Mouse (Mus musculus): ENCODE data around the gene Srp14.

Gene Srp14

DNA sequence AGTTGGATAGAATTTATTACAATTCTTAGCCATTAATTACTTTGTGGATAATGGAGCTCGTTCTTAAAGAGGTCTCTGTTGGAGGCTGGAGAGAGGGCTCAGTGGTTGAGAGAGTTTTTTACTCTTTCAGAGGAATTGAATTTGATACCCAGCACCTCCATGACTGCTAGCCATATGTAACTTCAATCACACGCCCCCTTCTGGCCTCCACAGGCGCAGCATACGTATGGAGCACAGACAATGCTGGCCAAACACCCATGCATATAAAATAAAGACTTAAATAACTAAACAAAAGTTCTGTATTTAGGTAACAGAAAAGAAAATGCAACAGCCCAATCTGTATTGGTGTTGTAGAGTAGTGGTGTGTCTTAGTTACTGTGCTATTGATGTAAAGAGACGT is 47.9 kb downstream of the Srp14 start:
- DNase-seq (ENCODE audit: low spot score) = no peak

GRCm38 (mm10) chr2:118430630-118431029 is 48.9 kb downstream of the Srp14 start:
- no peak for DNase-seq (ENCODE audit: low spot score)

- DNase-seq (ENCODE audit: low spot score) = no peak
These were observed 50.2 kb downstream of the Srp14 start for GRCm38 (mm10) chr2:118429297-118429696.

DNA sequence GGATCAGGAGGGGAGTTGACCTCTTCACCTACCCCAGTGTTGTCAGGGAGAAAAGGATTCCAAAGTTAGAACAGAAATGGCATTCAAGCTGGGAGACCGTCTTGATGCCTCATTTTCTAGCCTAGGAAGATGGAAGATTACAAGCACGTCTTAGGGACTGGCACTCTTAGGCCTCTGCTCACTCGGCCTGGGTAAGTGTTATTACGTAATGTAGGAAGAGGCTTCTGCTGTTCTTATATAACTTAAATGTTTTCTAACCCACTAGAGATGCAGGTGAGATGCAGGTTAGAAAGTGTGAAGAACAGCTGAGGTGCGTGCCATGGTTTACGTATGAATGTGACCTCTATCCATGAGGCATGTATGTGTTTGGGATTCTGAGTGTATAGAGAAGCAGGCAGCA is 51.2 kb downstream of the Srp14 start:
- no peak for DNase-seq (ENCODE audit: low spot score)

All from testis, postnatal 14 days (tissue).